ENCODE assay signal across 10 mouse cellular contexts in the genomic region with DNA sequence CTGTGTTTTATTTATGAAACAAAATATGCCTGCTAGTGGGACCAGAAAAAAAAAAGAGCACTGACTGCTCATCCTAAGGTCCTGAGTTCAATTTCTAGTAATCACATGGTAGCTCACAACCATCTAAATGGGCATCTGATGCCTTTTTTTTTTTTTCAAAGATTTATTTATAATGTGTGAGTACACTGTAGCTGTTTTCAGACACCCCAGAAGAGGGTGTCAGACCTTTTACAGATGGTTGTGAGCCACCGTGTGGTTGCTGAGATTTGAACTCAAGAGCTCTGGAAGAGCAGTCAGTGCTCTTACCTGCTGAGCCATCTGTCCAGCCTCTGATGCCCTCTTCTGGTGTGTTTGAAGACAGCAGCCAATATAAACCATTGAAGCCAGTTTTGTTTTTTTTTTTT. TPM values are rescaled to one million over a fixed set of nuclear protein-coding genes. Genes with fewer than 3 reads are reported as not detected.
DNase-seq lines count a peak whose midpoint lies in the region; ATAC-seq and TF ChIP-seq lines count a peak whose summit lies in the region.
"Had no signal": no experiment of that assay in that cellular context is flagged by ENCODE, and none has a peak within 500 bp of the region (broad histone marks: within the 10 kb centered on the region; RNA-seq: fewer than 3 reads in every experiment).

No protein-coding gene starts in this region.

- H3K27ac ChIP-seq in heart, postnatal 0 days (ENCODE audit: low read depth) = no peak overlapping the region
- no peak overlapping the region for H3K27ac ChIP-seq in midbrain, embryonic 14.5 days (replicated peaks; ENCODE audit: low read depth, low read length)
- no peak overlapping the region for H3K27ac ChIP-seq in midbrain, embryonic 16.5 days (ENCODE audit: low read length)
- 0 out of 2 replicates have a peak overlapping the region, but pooled peaks have one; percentile 33 for H3K27ac ChIP-seq in neural tube, embryonic 15.5 days (replicated peaks)

- H3K4me1 ChIP-seq in heart, postnatal 0 days (ENCODE audit: control insufficient read depth, insufficient read depth) = no peaks in the 10 kb centered on the region; the same call in 1 of the 2 replicates
- H3K4me1 ChIP-seq in midbrain, embryonic 14.5 days (ENCODE audit: control insufficient read depth, insufficient read depth, low read length) = peaks cover 14% of the 10 kb centered on the region
- H3K4me1 ChIP-seq in midbrain, embryonic 16.5 days (ENCODE audit: control insufficient read depth, insufficient read depth, low read length) = peaks cover 17% of the 10 kb centered on the region
- peaks cover 15% of the 10 kb centered on the region for H3K4me1 ChIP-seq in neural tube, embryonic 15.5 days

- H3K36me3 ChIP-seq in heart, postnatal 0 days (replicated peaks; ENCODE audit: control insufficient read depth, insufficient read depth, low read length) = peaks cover 22% of the 10 kb centered on the region
- peaks cover 31% of the 10 kb centered on the region for H3K36me3 ChIP-seq in midbrain, embryonic 14.5 days (ENCODE audit: control insufficient read depth, insufficient read depth, low read length)
- H3K36me3 ChIP-seq in midbrain, embryonic 16.5 days (ENCODE audit: control insufficient read depth, insufficient read depth, low read length) = peaks cover 6% of the 10 kb centered on the region; the same call in 1 of the 2 replicates
- peaks cover 17% of the 10 kb centered on the region for H3K36me3 ChIP-seq in neural tube, embryonic 15.5 days

- no peak overlapping the region for H3K9ac ChIP-seq in heart, postnatal 0 days (replicated peaks; ENCODE audit: low read depth, low read length)
- no peak overlapping the region for H3K9ac ChIP-seq in midbrain, embryonic 14.5 days (replicated peaks; ENCODE audit: low read length)
- no peak overlapping the region for H3K9ac ChIP-seq in midbrain, embryonic 16.5 days (ENCODE audit: low read depth, low read length)
- H3K9ac ChIP-seq in neural tube, embryonic 15.5 days (replicated peaks) = no peak overlapping the region

- WGBS in heart, postnatal 0 days = 31% methylated on average over 1 of the region's 1 CpGs
- 62% methylated on average over 1 of the region's 1 CpGs for WGBS in midbrain, embryonic 14.5 days
- WGBS in midbrain, embryonic 16.5 days = 69% methylated on average over 1 of the region's 1 CpGs
- 56% methylated on average over 1 of the region's 1 CpGs for WGBS in neural tube, embryonic 15.5 days

- H3K9me3 ChIP-seq in heart, postnatal 0 days (replicated peaks; ENCODE audit: control insufficient read depth, low read length) = no peaks in the 10 kb centered on the region
- H3K9me3 ChIP-seq in midbrain, embryonic 14.5 days (ENCODE audit: control insufficient read depth, low read length) = no peaks in the 10 kb centered on the region
- H3K9me3 ChIP-seq in midbrain, embryonic 16.5 days (replicated peaks; ENCODE audit: control insufficient read depth, low read length, poor library complexity, severe bottlenecking) = no peaks in the 10 kb centered on the region
- no peaks in the 10 kb centered on the region for H3K9me3 ChIP-seq in neural tube, embryonic 15.5 days (replicated peaks)

- no peak for DNase-seq in heart, postnatal 0 days (ENCODE audit: low spot score)
- no peak for DNase-seq in heart, adult 9 months (ENCODE audit: low spot score in 2 of 2)
- DNase-seq in midbrain, embryonic 14.5 days = peak; percentile 23
- peak; percentile 70 for DNase-seq in T-cell, adult 2 months (ENCODE audit: low spot score)
- DNase-seq in right cerebral cortex, adult 18-20 months = no peak
- no peak for DNase-seq in lung, postnatal 25 days (ENCODE audit: low spot score)
- DNase-seq: kidney, postnatal 36 days; lung, postnatal 14 days had no signal

- no peak overlapping the region for H3K4me3 ChIP-seq in heart, postnatal 0 days (ENCODE audit: low read depth, low read length)
- H3K4me3 ChIP-seq in midbrain, embryonic 14.5 days (replicated peaks; ENCODE audit: low read depth, low read length) = no peak overlapping the region
- H3K4me3 ChIP-seq in midbrain, embryonic 16.5 days (ENCODE audit: low read depth, low read length) = no peak overlapping the region
- no peak overlapping the region for H3K4me3 ChIP-seq in neural tube, embryonic 15.5 days (replicated peaks)

- ATAC-seq in heart, postnatal 0 days (ENCODE audit: insufficient read depth, low read depth) = no peak
- no peak for ATAC-seq in midbrain, embryonic 14.5 days (ENCODE audit: low FRiP score, low TSS enrichment)
- no peak for ATAC-seq in midbrain, embryonic 16.5 days
- no peak for ATAC-seq in neural tube, embryonic 15.5 days (ENCODE audit: low FRiP score)

- TF ChIP-seq EP300 in heart, postnatal 0 days (IDR thresholded peaks at IDR 0.05; ENCODE audit: low read depth) = no peak

- peak; percentile 32 for TF ChIP-seq CTCF in heart, postnatal 0 days (IDR thresholded peaks at IDR 0.05; ENCODE audit: low read depth)

- no peak overlapping the region for H3K4me2 ChIP-seq in heart, postnatal 0 days (ENCODE audit: low read depth, low read length)
- H3K4me2 ChIP-seq in midbrain, embryonic 14.5 days (ENCODE audit: low read length) = no peak overlapping the region
- H3K4me2 ChIP-seq in midbrain, embryonic 16.5 days (ENCODE audit: low read length) = no peak overlapping the region
- no peak overlapping the region for H3K4me2 ChIP-seq in neural tube, embryonic 15.5 days

- no peaks in the 10 kb centered on the region for H3K27me3 ChIP-seq in heart, postnatal 0 days (ENCODE audit: control insufficient read depth, insufficient read depth, low read length)
- no peaks in the 10 kb centered on the region for H3K27me3 ChIP-seq in midbrain, embryonic 14.5 days (ENCODE audit: control insufficient read depth, insufficient read depth, low read length)
- H3K27me3 ChIP-seq in midbrain, embryonic 16.5 days (ENCODE audit: control insufficient read depth, insufficient read depth, low read depth, low read length) = no peaks in the 10 kb centered on the region
- H3K27me3 ChIP-seq in neural tube, embryonic 15.5 days (replicated peaks) = no peaks in the 10 kb centered on the region

RNA-seq across cellular contexts. Expression of a gene that starts 7.2 kb away (rescaled TPM):
- total RNA-seq in heart, postnatal 0 days (2014; rRNA removed; ENCODE audit: low replicate concordance) = 365 and 410 TPM in 2 replicates
- 518 and 561 TPM in 2 replicates for polyA plus RNA-seq in heart, postnatal 0 days (2015; fragmentation: Nextera tagmentation; extraction: Ambion mirVana)
- 2,683 and 2,948 TPM in 2 replicates for polyA plus RNA-seq in midbrain, embryonic 14.5 days (2014; fragmentation: Nextera tagmentation; extraction: Ambion mirVana)
- polyA plus RNA-seq in midbrain, embryonic 16.5 days (2015; fragmentation: Nextera tagmentation; extraction: Ambion mirVana) = 2,051 and 2,173 TPM in 2 replicates
- 1,496 and 1,502 TPM in 2 replicates for polyA plus RNA-seq in neural tube, embryonic 15.5 days (2015; fragmentation: Nextera tagmentation; extraction: Ambion mirVana)

RNA-seq across cellular contexts. Expression of a gene that starts 8.0 kb away (rescaled TPM):
- total RNA-seq in heart, postnatal 0 days (2014; rRNA removed; ENCODE audit: low replicate concordance) = 90.4 and 98.3 TPM in 2 replicates
- polyA plus RNA-seq in heart, postnatal 0 days (2015; fragmentation: Nextera tagmentation; extraction: Ambion mirVana) = 86.3 and 88.4 TPM in 2 replicates
- polyA plus RNA-seq in midbrain, embryonic 14.5 days (2014; fragmentation: Nextera tagmentation; extraction: Ambion mirVana) = 32.5 and 39.3 TPM in 2 replicates
- 57.2 and 64.1 TPM in 2 replicates for polyA plus RNA-seq in midbrain, embryonic 16.5 days (2015; fragmentation: Nextera tagmentation; extraction: Ambion mirVana)
- polyA plus RNA-seq in neural tube, embryonic 15.5 days (2015; fragmentation: Nextera tagmentation; extraction: Ambion mirVana) = 65.9 and 98.5 TPM in 2 replicates

RNA-seq across cellular contexts. Expression of a gene that starts 9.6 kb away (rescaled TPM):
- total RNA-seq in heart, postnatal 0 days (2014; rRNA removed; ENCODE audit: low replicate concordance) = 23.1 and 26.1 TPM in 2 replicates
- 8.4 and 9.5 TPM in 2 replicates for polyA plus RNA-seq in heart, postnatal 0 days (2015; fragmentation: Nextera tagmentation; extraction: Ambion mirVana)
- 26.5 and 33.0 TPM in 2 replicates for polyA plus RNA-seq in midbrain, embryonic 14.5 days (2014; fragmentation: Nextera tagmentation; extraction: Ambion mirVana)
- polyA plus RNA-seq in midbrain, embryonic 16.5 days (2015; fragmentation: Nextera tagmentation; extraction: Ambion mirVana) = 36.4 and 36.6 TPM in 2 replicates
- polyA plus RNA-seq in neural tube, embryonic 15.5 days (2015; fragmentation: Nextera tagmentation; extraction: Ambion mirVana) = 31.6 and 33.5 TPM in 2 replicates

RNA-seq across cellular contexts. Expression of a gene that starts 46.0 kb away (rescaled TPM):
- total RNA-seq in heart, postnatal 0 days (2014; rRNA removed; ENCODE audit: low replicate concordance) = 1.1 and 1.5 TPM in 2 replicates
- polyA plus RNA-seq in heart, postnatal 0 days (2015; fragmentation: Nextera tagmentation; extraction: Ambion mirVana) = 0.85 and 1.1 TPM in 2 replicates
- 0.43 and 0.68 TPM in 2 replicates for polyA plus RNA-seq in midbrain, embryonic 14.5 days (2014; fragmentation: Nextera tagmentation; extraction: Ambion mirVana)
- 0.57 and 0.64 TPM in 2 replicates for polyA plus RNA-seq in midbrain, embryonic 16.5 days (2015; fragmentation: Nextera tagmentation; extraction: Ambion mirVana)
- 2.0 and 4.9 TPM in 2 replicates for polyA plus RNA-seq in neural tube, embryonic 15.5 days (2015; fragmentation: Nextera tagmentation; extraction: Ambion mirVana)

RNA-seq across cellular contexts. Expression of a gene that starts 57.2 kb away (rescaled TPM):
- 0.27 and 2.7 TPM in 2 replicates for total RNA-seq in heart, postnatal 0 days (2014; rRNA removed; ENCODE audit: low replicate concordance)
- 0.42 and 0.47 TPM in 2 replicates for polyA plus RNA-seq in heart, postnatal 0 days (2015; fragmentation: Nextera tagmentation; extraction: Ambion mirVana)
- polyA plus RNA-seq in midbrain, embryonic 14.5 days (2014; fragmentation: Nextera tagmentation; extraction: Ambion mirVana) = 1.1 and 1.5 TPM in 2 replicates
- polyA plus RNA-seq in midbrain, embryonic 16.5 days (2015; fragmentation: Nextera tagmentation; extraction: Ambion mirVana) = 0.78 and 0.93 TPM in 2 replicates
- polyA plus RNA-seq in neural tube, embryonic 15.5 days (2015; fragmentation: Nextera tagmentation; extraction: Ambion mirVana) = 1.0 and 7.1 TPM in 2 replicates

Comparison
In these comparisons a context has a peak if more than half of its experiments do, and no peak if none do; other contexts are left out.
1. DNase-seq: peak in midbrain, embryonic 14.5 days (single experiment) and T-cell, adult 2 months (single experiment); none in heart, postnatal 0 days (single experiment), heart, adult 9 months (0 of 2), right cerebral cortex, adult 18-20 months (single experiment) and lung, postnatal 25 days (single experiment).